Mouse (Mus musculus): ENCODE data around the gene Olfr412. TPM values are rescaled to one million over a fixed set of nuclear protein-coding genes. Genes with fewer than 3 reads are reported as not detected.
A peak's percentile ranks its signal among the peaks of the same experiment; 100 is the strongest.

Gene Olfr412
- not detected in 2 replicates for polyA plus RNA-seq (2015; fragmentation: Nextera tagmentation; extraction: Ambion mirVana)

DNA sequence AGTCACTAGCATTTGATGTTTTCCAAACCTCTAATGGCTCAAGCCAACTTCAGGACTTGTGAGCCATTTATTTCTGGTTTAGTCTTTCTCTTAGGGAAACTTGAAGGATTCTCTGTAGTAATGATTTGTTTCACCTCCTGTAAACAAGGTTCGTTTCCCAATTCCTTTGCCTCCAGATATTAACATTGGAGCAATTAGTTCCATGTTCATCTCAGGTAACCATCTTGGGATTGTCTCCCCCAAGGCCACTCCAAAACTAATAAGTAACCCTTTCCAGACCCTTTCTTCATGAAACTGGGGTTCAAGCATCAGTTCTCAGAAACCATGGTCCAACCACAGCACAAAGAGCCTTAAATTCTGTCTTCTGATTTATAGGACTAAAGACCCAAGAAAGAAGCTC lies at the start of gene Olfr412:
Gene Olfr412 (plus strand): TSS at position 301 of the 400 bp plus-strand sequence.
- Histone ChIP-seq H3K27me3 (no peaks in the 10 kb centered on the region), H3K36me3 (no peaks in the 10 kb centered on the region), H3K4me2 (replicated peaks) (no peak within 1 kb of the TSS), H3K4me1 (no peaks in the 10 kb centered on the region), H3K4me3 (no peak within 1 kb of the TSS), H3K9ac (no peak within 1 kb of the TSS), H3K27ac (no peak within 1 kb of the TSS), H3K9me3 (no peaks in the 10 kb centered on the region)
- no peak for ATAC-seq (ENCODE audit: low FRiP score, low read depth)
- WGBS, result 73% methylated on average over 1 of the region's 1 CpGs

- no peak overlapping the region for H3K4me2 ChIP-seq (replicated peaks)
- 76% methylated on average over 2 of the region's 2 CpGs for WGBS
- H3K27ac ChIP-seq, result no peak overlapping the region
- no peak overlapping the region for H3K4me3 ChIP-seq
- no peaks in the 10 kb centered on the region for H3K36me3 ChIP-seq
- no peaks in the 10 kb centered on the region for H3K4me1 ChIP-seq
- no peak overlapping the region for H3K9ac ChIP-seq
- no peaks in the 10 kb centered on the region; the same call in 1 of the 2 replicates for H3K9me3 ChIP-seq
- ATAC-seq (ENCODE audit: low FRiP score, low read depth), result no peak
- no peaks in the 10 kb centered on the region for H3K27me3 ChIP-seq
Observed at GRCm38 (mm10) chr11:74326044-74326443, 35.8 kb upstream of the Olfr412 start.

GRCm38 (mm10) chr11:74328781-74329180 lies 33.1 kb upstream of the Olfr412 start:
- Histone ChIP-seq H3K9me3 (no peaks in the 10 kb centered on the region; the same call in 1 of the 2 replicates), H3K27me3 (no peaks in the 10 kb centered on the region), H3K36me3 (no peaks in the 10 kb centered on the region), H3K9ac (no peak overlapping the region), H3K4me1 (no peaks in the 10 kb centered on the region), H3K4me3 (no peak overlapping the region), H3K4me2 (replicated peaks) (no peak overlapping the region), H3K27ac (no peak overlapping the region)
- no peak for ATAC-seq (ENCODE audit: low FRiP score, low read depth)

- 86% methylated on average over 6 of the region's 6 CpGs for WGBS
- Histone ChIP-seq H3K36me3 (no peaks in the 10 kb centered on the region), H3K27ac (no peak within 1 kb of the TSS), H3K4me2 (replicated peaks) (no peak within 1 kb of the TSS), H3K9ac (no peak within 1 kb of the TSS), H3K4me3 (no peak within 1 kb of the TSS), H3K27me3 (no peaks in the 10 kb centered on the region), H3K9me3 (no peaks in the 10 kb centered on the region), H3K4me1 (no peaks in the 10 kb centered on the region)
- ATAC-seq (ENCODE audit: low FRiP score, low read depth), result no peak
Observed at GRCm38 (mm10) chr11:74337931-74338330, 23.9 kb upstream of the Olfr412 start, which contains the start of gene Olfr410. Gene Olfr410 (minus strand): TSS chr11:74338031.

DNA sequence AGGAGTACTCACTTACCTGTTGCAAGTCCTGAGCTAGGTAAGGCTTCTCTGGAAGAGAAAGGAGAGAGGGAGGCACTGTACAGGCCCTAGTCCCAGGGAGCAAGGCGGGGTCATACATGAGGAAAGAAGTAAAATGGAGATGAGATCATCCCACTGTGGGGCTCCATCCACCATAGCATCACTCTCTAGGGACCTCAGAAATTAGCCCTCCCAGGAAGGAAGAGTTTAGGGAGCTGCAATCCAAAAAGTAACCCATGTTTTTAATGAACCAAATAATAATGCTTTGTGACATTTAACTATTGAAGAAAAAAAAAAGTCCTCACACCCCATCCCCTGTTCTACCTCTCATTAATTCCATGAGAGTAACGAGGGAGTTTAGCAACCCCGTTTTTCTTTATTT lies 9.3 kb upstream of the Olfr412 start, which contains the start of gene Olfr411:
Gene Olfr411 (minus strand): TSS at position 101 of the 400 bp plus-strand sequence.
- H3K4me2 ChIP-seq (replicated peaks), result no peak within 1 kb of the TSS
- H3K4me1 ChIP-seq, result no peaks in the 10 kb centered on the region
- 83% methylated on average over 3 of the region's 3 CpGs for WGBS
- no peaks in the 10 kb centered on the region for H3K27me3 ChIP-seq
- H3K27ac ChIP-seq, result no peak within 1 kb of the TSS
- H3K9ac ChIP-seq, result no peak within 1 kb of the TSS
- no peak for ATAC-seq (ENCODE audit: low FRiP score, low read depth)
- no peaks in the 10 kb centered on the region for H3K9me3 ChIP-seq
- no peaks in the 10 kb centered on the region for H3K36me3 ChIP-seq
- H3K4me3 ChIP-seq, result no peak within 1 kb of the TSS

DNA sequence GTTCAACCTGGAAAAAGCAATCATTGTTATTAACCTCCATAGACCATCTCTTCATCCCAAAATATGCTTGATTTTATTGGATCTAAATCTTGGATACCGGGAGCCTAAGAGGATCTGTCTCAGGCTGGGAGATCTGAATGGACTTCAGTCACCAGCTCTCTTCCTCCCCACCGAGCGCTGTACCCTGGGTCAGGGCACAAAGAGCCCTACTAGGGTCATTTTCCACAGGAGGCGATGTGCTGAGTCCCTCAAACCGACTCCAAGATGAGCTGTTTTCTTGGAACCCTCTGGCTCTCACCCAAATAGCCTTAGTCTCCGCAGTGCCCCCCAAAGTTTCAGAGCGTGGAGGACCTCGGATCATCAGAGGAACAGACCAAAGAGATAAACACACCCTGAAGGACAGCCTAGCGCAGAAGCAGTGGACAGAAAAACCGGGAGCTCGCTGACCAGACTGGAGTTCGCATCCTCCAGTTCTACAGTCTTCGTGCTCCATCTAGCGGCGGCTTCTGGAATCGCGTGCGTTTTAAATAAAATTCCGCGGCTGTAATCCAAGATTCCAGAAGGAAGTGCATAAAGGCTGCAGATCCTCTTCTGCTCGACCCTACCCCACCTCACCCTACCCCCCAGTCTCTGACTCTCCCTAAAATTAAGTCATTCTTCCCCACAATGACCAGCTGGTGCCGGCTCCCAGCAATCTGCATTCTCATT lies 9.7 kb downstream of the Olfr412 start:
- no peak for ATAC-seq (ENCODE audit: low FRiP score, low read depth)
- Histone ChIP-seq H3K9ac (no peak overlapping the region), H3K4me3 (no peak overlapping the region), H3K9me3 (no peaks in the 10 kb centered on the region), H3K36me3 (no peaks in the 10 kb centered on the region), H3K4me2 (replicated peaks) (0 out of 2 replicates have a peak overlapping the region, but pooled peaks have one; percentile 14), H3K4me1 (no peaks in the 10 kb centered on the region), H3K27ac (no peak overlapping the region), H3K27me3 (peaks cover 9% of the 10 kb centered on the region; the same call in 1 of the 2 replicates)
- 14% methylated on average over 22 of the region's 22 CpGs for WGBS

DNA sequence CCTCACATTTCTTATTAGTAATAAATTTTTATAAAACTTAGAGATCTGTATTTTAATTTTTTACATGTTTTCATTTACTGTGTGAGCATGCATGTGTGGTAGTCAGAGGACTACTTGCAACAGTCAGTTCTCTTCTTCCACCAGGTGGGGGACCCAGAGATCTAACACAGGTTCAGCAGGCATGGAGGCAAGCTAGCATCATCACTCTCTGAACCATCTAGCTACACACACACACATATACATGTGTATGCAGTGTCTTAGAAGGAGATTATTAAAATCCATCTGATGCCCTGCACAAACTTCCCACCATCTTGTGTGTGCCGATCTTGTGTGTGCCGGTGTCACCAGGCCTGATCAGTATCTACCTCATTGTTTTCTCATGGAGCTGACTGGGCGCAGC lies 15.0 kb downstream of the Olfr412 start:
- Histone ChIP-seq H3K9me3 (no peaks in the 10 kb centered on the region), H3K4me3 (no peak overlapping the region), H3K36me3 (no peaks in the 10 kb centered on the region), H3K27me3 (no peaks in the 10 kb centered on the region), H3K4me2 (replicated peaks) (no peak overlapping the region), H3K4me1 (0 out of 2 replicates have a peak, but pooled peaks cover 3% of the 10 kb centered on the region), H3K9ac (no peak overlapping the region), H3K27ac (no peak overlapping the region)
- WGBS, result 68% methylated on average over 3 of the region's 3 CpGs
- no peak for ATAC-seq (ENCODE audit: low FRiP score, low read depth)

GRCm38 (mm10) chr11:74379166-74379873 lies 17.5 kb downstream of the Olfr412 start:
- no peak overlapping the region for H3K9ac ChIP-seq
- no peaks in the 10 kb centered on the region for H3K9me3 ChIP-seq
- ATAC-seq (ENCODE audit: low FRiP score, low read depth), result no peak

DNA sequence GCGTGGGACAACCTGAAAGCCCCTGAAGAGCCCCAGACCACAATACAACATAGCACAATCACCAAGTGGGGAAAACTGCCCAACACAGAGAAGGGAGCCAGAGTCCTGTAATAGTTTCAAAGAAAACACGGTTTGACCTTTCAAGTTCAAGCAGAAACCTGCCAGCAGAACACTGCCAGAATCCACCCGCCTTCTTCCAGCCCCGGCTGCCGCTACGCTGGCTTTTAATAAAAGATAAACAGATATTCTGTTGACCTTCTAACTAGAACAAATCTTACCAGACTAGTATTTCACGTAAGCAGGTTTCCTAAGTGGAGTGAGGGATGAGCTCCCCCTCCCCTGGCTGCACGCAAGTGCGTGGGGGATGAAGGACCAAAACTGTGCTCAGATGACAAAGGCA lies 23.8 kb downstream of the Olfr412 start:
- no peak overlapping the region for H3K4me2 ChIP-seq (replicated peaks)
- H3K9ac ChIP-seq, result no peak overlapping the region
- no peaks in the 10 kb centered on the region; the same call in 1 of the 2 replicates for H3K27me3 ChIP-seq
- no peak overlapping the region for H3K4me3 ChIP-seq
- H3K4me1 ChIP-seq, result peaks cover 13% of the 10 kb centered on the region; the same call in 1 of the 2 replicates
- no peaks in the 10 kb centered on the region for H3K9me3 ChIP-seq
- H3K36me3 ChIP-seq, result no peaks in the 10 kb centered on the region
- H3K27ac ChIP-seq, result no peak overlapping the region
- WGBS, result 76% methylated on average over 9 of the region's 9 CpGs
- ATAC-seq (ENCODE audit: low FRiP score, low read depth), result no peak

More at GRCm38 (mm10) chr11:74379166-74379873, 17.5 kb downstream of the Olfr412 start:
- Histone ChIP-seq H3K36me3 (no peaks in the 10 kb centered on the region), H3K27me3 (no peaks in the 10 kb centered on the region; the same call in 1 of the 2 replicates), H3K27ac (no peak overlapping the region), H3K4me2 (replicated peaks) (no peak overlapping the region), H3K4me1 (peaks cover 4% of the 10 kb centered on the region; the same call in 1 of the 2 replicates), H3K4me3 (no peak overlapping the region)
- 66% methylated on average over 4 of the region's 4 CpGs for WGBS

- H3K9ac ChIP-seq, result no peak overlapping the region
- no peaks in the 10 kb centered on the region; the same call in 1 of the 2 replicates for H3K27me3 ChIP-seq
- no peaks in the 10 kb centered on the region for H3K36me3 ChIP-seq
- WGBS, result 76% methylated on average over 5 of the region's 5 CpGs
- H3K4me2 ChIP-seq (replicated peaks), result no peak overlapping the region
- ATAC-seq (ENCODE audit: low FRiP score, low read depth), result no peak
- peaks cover 13% of the 10 kb centered on the region; the same call in 1 of the 2 replicates for H3K4me1 ChIP-seq
- H3K4me3 ChIP-seq, result no peak overlapping the region
- H3K9me3 ChIP-seq, result no peaks in the 10 kb centered on the region
- H3K27ac ChIP-seq, result no peak overlapping the region
Observed at GRCm38 (mm10) chr11:74387203-74387602, 25.3 kb downstream of the Olfr412 start.

DNA sequence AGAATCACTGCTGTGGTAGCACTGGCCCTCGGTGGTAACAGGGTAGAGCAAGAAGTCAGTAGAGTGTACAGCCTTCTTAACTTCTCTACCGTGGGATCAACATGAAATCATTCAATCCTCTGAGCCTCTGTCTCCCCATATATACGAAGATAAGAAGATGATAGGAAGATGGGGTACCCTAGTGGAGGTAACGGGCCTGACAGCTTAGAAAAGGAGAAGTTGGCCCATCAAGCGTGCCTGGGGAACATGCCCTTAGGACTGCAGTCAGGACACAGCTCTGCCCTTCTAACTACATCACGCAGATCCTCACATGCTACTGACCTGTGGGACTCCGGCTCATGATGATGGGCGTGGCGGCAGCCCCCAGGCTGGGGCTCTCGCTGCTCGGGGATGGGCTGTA lies 30.0 kb downstream of the Olfr412 start:
- no peak for ATAC-seq (ENCODE audit: low FRiP score, low read depth)
- Histone ChIP-seq H3K4me1 (no peaks in the 10 kb centered on the region), H3K36me3 (no peaks in the 10 kb centered on the region), H3K4me2 (replicated peaks) (no peak overlapping the region), H3K27me3 (no peaks in the 10 kb centered on the region), H3K9ac (no peak overlapping the region), H3K4me3 (no peak overlapping the region), H3K9me3 (no peaks in the 10 kb centered on the region), H3K27ac (no peak overlapping the region)
- WGBS, result 84% methylated on average over 11 of the region's 11 CpGs

DNA sequence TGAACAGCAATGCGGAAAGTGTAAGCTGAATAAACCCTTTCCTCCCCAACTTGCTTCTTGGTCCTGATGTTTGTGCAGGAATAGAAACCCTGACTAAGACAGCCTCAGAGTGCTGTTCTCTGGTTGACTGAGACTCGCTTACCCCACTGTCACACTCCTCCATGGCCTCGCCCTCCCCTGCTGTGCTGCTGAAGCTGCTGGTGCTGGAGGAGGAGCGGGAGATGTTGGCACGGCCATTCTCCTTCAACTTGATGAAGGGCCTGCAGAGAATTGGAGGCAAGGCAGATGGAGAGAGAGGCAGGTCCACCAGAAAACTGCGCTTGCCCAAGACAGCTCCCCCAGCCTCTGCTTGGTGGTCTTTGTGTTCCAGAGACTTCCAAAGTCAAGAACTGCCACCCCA lies 31.0 kb downstream of the Olfr412 start:
- H3K36me3 ChIP-seq, result no peaks in the 10 kb centered on the region

More for the DNA sequence above, 31.0 kb downstream of the Olfr412 start:
- no peak for ATAC-seq (ENCODE audit: low FRiP score, low read depth)
- no peak overlapping the region for H3K4me2 ChIP-seq (replicated peaks)
- WGBS, result 74% methylated on average over 6 of the region's 6 CpGs
- H3K27me3 ChIP-seq, result no peaks in the 10 kb centered on the region
- H3K4me3 ChIP-seq, result no peak overlapping the region
- no peaks in the 10 kb centered on the region for H3K9me3 ChIP-seq
- no peaks in the 10 kb centered on the region for H3K4me1 ChIP-seq
- no peak overlapping the region for H3K9ac ChIP-seq
- H3K27ac ChIP-seq, result no peak overlapping the region

All from limb, embryonic 13.5 days (tissue).